Mouse (Mus musculus): ENCODE measurements around the gene Otop2. TPM values are rescaled to one million over a fixed set of nuclear protein-coding genes. Genes with fewer than 3 reads are reported as not detected.

Gene Otop2
- polyA plus RNA-seq, 1 experiment from 2014 or later: not detected

DNA sequence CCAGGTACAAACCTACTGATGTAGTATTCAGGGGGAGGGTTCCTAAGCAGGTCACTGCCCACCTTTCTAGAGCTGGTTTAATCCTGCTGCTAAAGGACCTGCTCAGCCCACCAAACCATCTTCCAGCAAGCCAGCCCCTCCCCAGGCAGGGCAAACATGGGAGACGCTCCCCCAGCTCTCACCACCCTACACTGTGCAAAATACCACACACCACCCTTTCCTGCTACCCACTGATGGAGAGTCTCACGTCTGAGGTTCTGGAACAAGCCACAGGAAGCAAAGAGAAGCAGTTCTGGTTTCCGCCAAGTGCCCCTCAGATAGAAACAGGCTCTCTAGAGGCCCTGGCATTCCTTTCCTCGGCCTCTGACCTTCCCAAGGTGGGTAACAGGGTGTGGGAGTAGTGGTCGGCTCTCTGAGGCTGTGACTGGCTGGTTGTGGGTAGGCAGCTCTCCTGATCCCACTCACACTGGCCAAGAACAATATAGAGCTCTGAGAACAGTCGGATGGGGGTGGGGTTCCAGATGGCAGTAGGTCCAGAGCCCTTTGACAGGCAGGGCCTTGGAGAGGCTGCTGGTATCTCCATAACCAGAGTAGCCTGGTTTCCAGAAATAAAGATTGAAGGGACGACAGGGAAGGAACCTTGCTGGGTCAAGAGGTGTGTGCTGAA is 59.2 kb downstream of the Otop2 start:
- ChIA-PET CTCF (interaction anchor here (0.7 to 2.2 kb wide), 3 partner anchors 12 to 108 kb away, joined by 3 to 6 read pairs (median 5); partner anchors contain the start of gene Ush1g), POLR2A (interaction anchor here (0.5 to 3.0 kb wide), 5 partner anchors 37 to 104 kb away, joined by 3 to 9 read pairs (median 3); partner anchors contain the start of gene Mrpl58)
- in situ Hi-C loops (cut with MboI; ENCODE audit: low pct_unique_long_range_greater_than_20kb): no loop called here
- TF ChIP-seq CTCF (IDR thresholded peaks at IDR 0.05): no peak
- ATAC-seq: no peak
- H3K27me3 ChIP-seq: peaks cover 9% of the 10 kb centered on the region
- no peak for DNase-seq (ENCODE audit: low read depth, low spot score)

DNA sequence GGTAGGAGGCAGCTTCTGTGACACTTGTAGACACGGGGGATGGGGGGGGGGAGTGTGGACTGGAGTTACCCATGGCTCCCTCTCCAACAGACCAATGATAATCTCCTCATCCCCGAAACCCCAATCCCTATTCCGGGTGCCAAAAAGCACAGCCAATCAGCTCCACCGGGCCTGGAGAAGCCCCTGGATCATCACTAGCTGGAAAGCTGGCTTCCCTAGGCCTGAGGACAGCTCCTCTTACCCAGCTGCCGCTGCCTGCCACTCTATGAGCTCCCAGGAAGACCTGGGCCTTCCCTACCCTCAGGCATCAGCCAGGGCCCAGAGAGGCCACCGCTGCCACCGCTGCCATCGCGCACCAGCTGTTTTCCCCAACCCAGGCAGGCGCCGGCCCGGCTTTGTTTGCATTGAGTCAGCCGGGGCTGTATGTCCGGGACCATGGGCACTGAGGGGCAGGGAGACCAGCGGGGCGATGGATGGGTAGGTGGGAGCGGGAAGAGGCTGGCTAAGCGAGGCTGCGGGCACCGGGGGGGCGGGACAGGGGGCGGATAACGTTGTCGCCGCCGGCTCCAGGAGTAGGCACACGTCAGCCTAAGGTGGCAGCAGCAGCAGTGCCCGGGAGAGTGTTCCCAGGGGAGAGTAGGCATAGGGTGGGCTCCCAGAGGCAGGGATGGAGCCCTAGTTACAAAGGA is 59.9 kb downstream of the Otop2 start:
- H3K27me3 ChIP-seq: peaks cover 9% of the 10 kb centered on the region
- in situ Hi-C loops (cut with MboI; ENCODE audit: low pct_unique_long_range_greater_than_20kb): no loop called here
- no peak for TF ChIP-seq CTCF (IDR thresholded peaks at IDR 0.05)
- ChIA-PET CTCF (interaction anchor here (0.7 to 2.1 kb wide), 3 partner anchors 8 to 108 kb away, joined by 3 to 6 read pairs (median 4); partner anchors contain the start of gene Ush1g), POLR2A (interaction anchor here (0.5 to 3.0 kb wide), 3 partner anchors 37 to 103 kb away, joined by 3 to 9 read pairs (median 4); partner anchors contain the start of gene Mrpl58)
- DNase-seq (ENCODE audit: low read depth, low spot score): no peak
- ATAC-seq: peak; percentile 52

DNA sequence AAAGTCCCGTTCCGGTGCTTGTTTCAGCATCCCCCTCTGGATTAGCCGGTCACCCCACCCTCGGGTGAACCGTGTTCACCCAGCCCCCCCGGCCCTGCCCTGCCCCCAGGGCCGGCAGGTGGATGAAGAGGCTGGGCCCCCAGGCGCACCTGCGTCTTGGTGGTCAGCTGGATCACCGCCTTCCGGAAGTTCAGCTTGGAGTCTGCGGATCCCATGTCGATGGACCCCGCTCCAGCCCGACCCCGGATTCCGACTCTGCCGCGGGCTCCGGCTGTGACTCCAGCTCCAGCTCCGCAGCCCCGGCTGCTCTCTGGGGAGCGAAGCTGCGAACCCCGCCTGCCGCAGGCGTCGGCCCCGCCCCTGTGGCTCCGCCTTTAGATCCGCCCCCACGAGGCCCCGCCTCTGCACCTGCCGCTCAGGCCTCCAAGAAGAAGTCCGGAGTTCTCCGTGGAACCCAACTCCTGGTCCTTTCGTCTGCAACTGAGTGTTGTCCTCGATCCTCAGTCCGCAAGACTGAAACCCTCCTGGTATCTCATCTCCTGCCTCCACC is 60.5 kb downstream of the Otop2 start, which contains the start of gene Hid1:
Gene Hid1, minus strand, starts transcription at position 362 of the 550 bp plus-strand sequence.
- TF ChIP-seq CTCF (IDR thresholded peaks at IDR 0.05): no peak
- H3K27me3 ChIP-seq: peaks cover 9% of the 10 kb centered on the region

DNA sequence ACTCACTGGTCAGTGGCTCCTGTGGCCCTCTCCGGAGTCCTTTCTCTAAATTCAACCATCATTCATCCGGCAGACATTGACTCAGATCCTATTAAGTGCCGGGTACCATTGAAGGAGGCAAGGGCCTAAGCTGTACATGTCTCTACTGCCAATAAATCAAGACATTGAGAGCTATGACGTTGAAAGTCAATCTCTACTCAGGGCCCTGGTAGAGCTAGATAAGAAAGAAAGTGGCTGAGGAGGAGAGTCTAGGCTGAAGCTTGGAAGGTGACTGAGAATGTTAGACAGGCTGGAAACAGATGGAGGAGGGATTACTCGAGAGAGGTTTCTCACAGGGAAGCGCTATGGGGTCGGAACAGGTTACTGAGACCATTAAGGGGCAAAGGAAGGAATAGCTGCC is 63.4 kb downstream of the Otop2 start:
- ChIA-PET CTCF (no interaction called here), POLR2A (no interaction called here)
- ATAC-seq (no peak), DNase-seq (ENCODE audit: low read depth, low spot score) (no peak)
- TF ChIP-seq CTCF (IDR thresholded peaks at IDR 0.05): no peak
- peaks cover 9% of the 10 kb centered on the region for H3K27me3 ChIP-seq
- in situ Hi-C loops (cut with MboI; ENCODE audit: low pct_unique_long_range_greater_than_20kb): no loop called here

More for the DNA sequence above, 60.5 kb downstream of the Otop2 start, which contains the start of gene Hid1:
- DNase-seq (ENCODE audit: low read depth, low spot score) (no peak), ATAC-seq (peak; percentile 80)
- CTCF ChIA-PET: interaction anchor here (1.5 to 2.1 kb wide), 2 partner anchors 8 to 45 kb away, joined by 4 to 6 read pairs; partner anchors contain the start of gene Ush1g
- POLR2A ChIA-PET: interaction anchor here (2.0 kb wide), 1 partner anchor 36 kb away, joined by 4 read pairs; the partner anchor contains the start of gene Mrpl58
- in situ Hi-C loops (cut with MboI; ENCODE audit: low pct_unique_long_range_greater_than_20kb): no loop called here

- ATAC-seq (no peak), DNase-seq (ENCODE audit: low read depth, low spot score) (no peak)
- TF ChIP-seq CTCF (IDR thresholded peaks at IDR 0.05): no peak
- peaks cover 9% of the 10 kb centered on the region for H3K27me3 ChIP-seq
- CTCF ChIA-PET: no interaction called here
- POLR2A ChIA-PET: no interaction called here
- in situ Hi-C loops (cut with MboI; ENCODE audit: low pct_unique_long_range_greater_than_20kb): no loop called here
These were observed 64.4 kb downstream of the Otop2 start for GRCm38 (mm10) chr11:115371354-115371753.

GRCm38 (mm10) chr11:115372015-115372414 is 65.1 kb downstream of the Otop2 start:
- POLR2A ChIA-PET: no interaction called here
- ATAC-seq (no peak), DNase-seq (ENCODE audit: low read depth, low spot score) (no peak)
- TF ChIP-seq CTCF (IDR thresholded peaks at IDR 0.05): no peak
- peaks cover 9% of the 10 kb centered on the region for H3K27me3 ChIP-seq
- in situ Hi-C loops (cut with MboI; ENCODE audit: low pct_unique_long_range_greater_than_20kb): no loop called here
- CTCF ChIA-PET: no interaction called here

DNA sequence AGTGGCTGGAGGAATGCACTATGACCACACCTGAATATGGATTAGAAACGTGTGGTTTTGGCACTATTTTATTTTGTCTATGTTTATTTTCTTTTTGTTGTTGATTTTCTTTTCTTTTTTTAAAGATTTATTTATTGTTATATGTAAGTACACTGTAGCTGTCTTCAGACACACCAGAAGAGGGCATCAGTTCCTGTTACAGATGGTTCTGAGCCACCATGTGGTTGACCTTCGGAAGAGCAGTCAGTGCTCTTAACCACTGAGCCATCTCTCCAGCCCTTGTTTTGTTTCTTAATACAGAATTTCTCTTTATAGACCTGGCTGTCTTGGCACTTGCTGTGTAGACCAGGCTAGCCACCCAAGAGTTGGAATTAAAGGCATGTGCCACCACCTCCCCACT is 65.8 kb downstream of the Otop2 start:
- ChIA-PET CTCF (no interaction called here), POLR2A (no interaction called here)
- ATAC-seq (no peak), DNase-seq (ENCODE audit: low read depth, low spot score) (no peak)
- H3K27me3 ChIP-seq: peaks cover 9% of the 10 kb centered on the region
- in situ Hi-C loops (cut with MboI; ENCODE audit: low pct_unique_long_range_greater_than_20kb): no loop called here
- TF ChIP-seq CTCF (IDR thresholded peaks at IDR 0.05): no peak

DNA sequence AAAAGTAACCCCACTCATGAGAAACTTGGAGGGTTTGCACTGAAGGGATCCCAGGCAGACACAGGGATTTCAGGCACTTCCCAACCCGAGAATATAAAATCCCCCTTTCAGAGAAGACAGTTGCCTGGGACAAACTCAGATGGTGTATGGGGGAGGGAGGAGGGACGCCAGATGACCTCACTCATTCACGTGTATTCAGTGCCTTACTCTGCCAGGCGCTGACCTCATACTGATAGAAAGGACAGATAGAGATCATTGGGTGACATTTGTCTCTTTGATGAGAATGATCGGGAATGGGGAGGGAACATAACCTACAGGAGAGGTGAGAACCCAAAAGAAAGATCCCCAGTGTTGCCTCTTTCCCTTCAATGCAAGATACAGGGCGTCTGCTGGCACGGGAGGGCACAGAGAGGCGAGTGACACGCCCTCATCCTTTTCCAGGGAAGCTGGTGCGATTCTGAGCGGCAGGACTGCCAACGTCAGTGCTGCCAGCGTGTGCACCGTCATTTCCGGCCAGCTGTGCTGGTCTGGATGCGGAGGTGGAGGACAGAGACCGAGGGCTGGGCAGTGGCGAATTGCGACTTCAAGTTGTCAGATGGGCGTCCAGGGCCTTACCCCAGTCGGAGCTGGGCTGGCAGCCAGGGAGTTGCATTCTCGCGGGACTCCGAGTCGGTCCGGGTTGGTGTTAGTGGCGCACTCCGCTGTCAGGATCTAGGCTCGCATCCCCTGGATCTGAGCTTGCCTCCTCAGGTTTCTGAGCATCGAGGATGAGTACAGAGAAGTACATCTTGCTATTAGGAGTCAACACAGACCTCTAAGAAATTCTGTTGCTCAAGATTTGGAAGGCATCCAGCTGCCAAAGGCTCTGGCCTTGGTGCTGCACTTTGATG is 67.1 kb downstream of the Otop2 start:
- in situ Hi-C loops (cut with MboI; ENCODE audit: low pct_unique_long_range_greater_than_20kb): no loop called here
- DNase-seq (ENCODE audit: low read depth, low spot score) (no peak), ATAC-seq (peak; percentile 77)
- ChIA-PET CTCF (interaction anchor here (1.2 to 1.3 kb wide), 2 partner anchors 10 to 20 kb away, joined by 3 read pairs; no protein-coding TSS in a partner anchor), POLR2A (no interaction called here)
- TF ChIP-seq CTCF (IDR thresholded peaks at IDR 0.05): no peak
- peaks cover 9% of the 10 kb centered on the region for H3K27me3 ChIP-seq

GRCm38 (mm10) chr11:115374695-115375425 is 67.9 kb downstream of the Otop2 start:
- no peak for DNase-seq (ENCODE audit: low read depth, low spot score)
- CTCF ChIA-PET: interaction anchor here (1.2 to 1.3 kb wide), 2 partner anchors 9 to 21 kb away, joined by 3 read pairs; no protein-coding TSS in a partner anchor
- ATAC-seq: peak; percentile 4
- POLR2A ChIA-PET: no interaction called here
- H3K27me3 ChIP-seq: peaks cover 7% of the 10 kb centered on the region
- in situ Hi-C loops (cut with MboI; ENCODE audit: low pct_unique_long_range_greater_than_20kb): no loop called here
- TF ChIP-seq CTCF (IDR thresholded peaks at IDR 0.05): no peak
